Mouse (Mus musculus) liver, postnatal 0 days (tissue): ENCODE measurements around the gene Fibp. TPM values are rescaled to one million over a fixed set of nuclear protein-coding genes. Genes with fewer than 3 reads are reported as not detected.

ENCODE experiments used
- ATAC-seq: fragments of 200-750 bp; cut with Nextera tagmentation; 2 replicates; pipeline ENCODE4 v1.8.0; 2017; ENCODE audit warnings: mild to moderate bottlenecking, moderate library complexity
- DNase-seq: peaks from one replicate; pipeline ENCODE4 v3.0.0-alpha.2; 2016
- H3K27ac ChIP-seq: fragments of 300-500 bp; sonication (generic); 2 replicates; pipeline ENCODE4 v1.5.1; 2014; ENCODE audit warnings: antibody characterized with exemption, moderate library complexity, mild to moderate bottlenecking, low read depth
- H3K27me3 ChIP-seq: fragments of 300-500 bp; sonication (generic); 2 replicates; pipeline ENCODE4 v1.6.1; 2014; ENCODE audit warnings: low read length, control low read depth, mixed read lengths; ENCODE audit not compliant: insufficient read depth
- H3K36me3 ChIP-seq: fragments of 300-500 bp; sonication (generic); replicated peaks from 2 replicates; pipeline ENCODE4 v1.6.1; 2014; ENCODE audit warnings: mild to moderate bottlenecking, control low read depth, low read length, moderate library complexity, mixed read lengths; ENCODE audit not compliant: insufficient read depth
- H3K4me1 ChIP-seq: fragments of 300-500 bp; sonication (generic); 2 replicates; pipeline ENCODE4 v1.6.1; 2014; ENCODE audit warnings: antibody characterized with exemption, mild to moderate bottlenecking, control low read depth; ENCODE audit not compliant: insufficient read depth
- H3K4me2 ChIP-seq: fragments of 300-500 bp; sonication (generic); 2 replicates; pipeline ENCODE4 v1.6.1; 2014; ENCODE audit warnings: low read depth, mild to moderate bottlenecking, low read length, moderate library complexity, mixed read lengths
- H3K4me3 ChIP-seq: fragments of 300-500 bp; sonication (generic); 2 replicates; pipeline ENCODE4 v1.5.1; 2014; ENCODE audit warnings: low read depth, low read length
- H3K9ac ChIP-seq: fragments of 300-500 bp; sonication (generic); replicated peaks from 2 replicates; pipeline ENCODE4 v1.6.1; 2014; ENCODE audit warnings: mild to moderate bottlenecking, moderate library complexity
- H3K9me3 ChIP-seq: fragments of 300-500 bp; sonication (generic); 2 replicates; pipeline ENCODE4 v1.6.1; 2016; ENCODE audit warnings: mild to moderate bottlenecking, control low read depth, low read length, mixed read lengths
- CTCF ChIP-seq: sonication (generic); IDR thresholded peaks from 2 replicates; pipeline ENCODE4 v1.5.1; 2016; ENCODE audit warnings: antibody characterized with exemption, low read depth
- EP300 ChIP-seq: IDR thresholded peaks from 2 replicates; pipeline ENCODE4 v1.6.1; 2016; ENCODE audit warnings: antibody characterized with exemption, low read depth, mild to moderate bottlenecking
- WGBS: fragments of 180-500 bp; shearing (Covaris S2); extraction: QIAGEN DNeasy Blood & Tissue Kit; methylation state at CpG from one replicate; pipeline ENCODE4 v1.1.7; 2014; ENCODE audit not compliant: insufficient replicate concordance; 5-methylcytosine and 5-hydroxymethylcytosine counted together
- polyA plus RNA-seq: library from polyadenylated mRNA; unstranded; fragments of >200 nt; fragmentation: Nextera tagmentation; extraction: Ambion mirVana; gene quantifications from 2 replicates; pipeline ENCODE4 v1.2.1, GENCODE M21; 2015

Fibp gene
- polyA plus RNA-seq, 1 experiment from 2014 or later, result 35.6 TPM

DNA sequence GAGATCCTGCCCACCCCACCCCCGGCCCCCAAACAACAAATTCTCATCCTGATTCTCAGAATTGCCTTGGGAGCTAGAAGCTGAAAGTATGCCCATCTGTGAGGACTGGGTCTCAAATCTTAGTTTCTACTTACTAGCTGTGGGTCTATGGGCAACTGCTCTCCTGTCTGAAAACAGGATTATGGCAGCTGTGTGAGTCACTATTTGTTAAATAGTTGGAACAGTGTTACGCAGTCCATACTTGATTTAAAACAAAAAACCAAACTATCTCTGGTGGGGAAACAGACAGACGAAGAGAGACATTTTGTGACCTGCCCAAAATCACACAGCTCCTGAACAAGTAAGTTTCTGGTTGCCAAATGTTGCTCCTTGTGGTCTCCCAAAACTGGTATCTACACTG lies 10.7 kb upstream of the Fibp start:
- ATAC-seq (no peak), DNase-seq (no peak)
- H3K27me3 ChIP-seq, result peaks cover 57% of the 10 kb centered on the region
- no peak overlapping the region for H3K27ac ChIP-seq
- H3K4me3 ChIP-seq, result no peak overlapping the region
- H3K9ac ChIP-seq, result no peak overlapping the region
- 73% methylated on average over 3 of the region's 3 CpGs for WGBS
- no peak for TF ChIP-seq CTCF
- TF ChIP-seq EP300, result no peak
- peaks cover 23% of the 10 kb centered on the region for H3K4me1 ChIP-seq
- no peaks in the 10 kb centered on the region for H3K36me3 ChIP-seq
- no peaks in the 10 kb centered on the region for H3K9me3 ChIP-seq
- H3K4me2 ChIP-seq, result no peak overlapping the region

DNA sequence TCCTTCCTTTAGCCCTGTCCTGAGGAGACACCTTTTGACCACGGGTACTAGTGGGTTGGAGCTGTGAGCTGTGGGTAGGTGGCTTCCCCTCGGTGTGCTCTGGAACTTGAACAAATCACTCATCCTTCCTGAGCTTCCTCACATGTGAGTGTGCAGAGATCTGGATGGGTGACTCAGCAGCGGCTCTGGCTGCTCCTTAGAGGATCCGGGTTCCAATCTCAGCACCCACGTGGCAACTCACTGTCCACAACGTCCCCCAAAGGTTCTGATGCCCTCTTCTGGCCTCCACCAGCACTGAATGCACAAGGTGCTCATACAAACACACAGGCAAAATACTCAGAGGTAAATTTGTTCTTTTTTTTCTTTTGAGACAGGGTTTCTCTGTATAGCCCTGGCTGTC lies 8.6 kb upstream of the Fibp start:
- Histone ChIP-seq H3K4me1 (peaks cover 28% of the 10 kb centered on the region), H3K9me3 (no peaks in the 10 kb centered on the region), H3K9ac (no peak overlapping the region), H3K27ac (no peak overlapping the region), H3K4me2 (no peak overlapping the region), H3K4me3 (no peak overlapping the region), H3K27me3 (peaks cover 46% of the 10 kb centered on the region), H3K36me3 (no peaks in the 10 kb centered on the region)
- no peak for ATAC-seq
- DNase-seq, result no peak
- WGBS, result 50% methylated on average over 6 of the region's 6 CpGs
- TF ChIP-seq EP300 (no peak), CTCF (no peak)

GRCm38 (mm10) chr19:5455037-5455436 lies 5.4 kb upstream of the Fibp start:
- no peaks in the 10 kb centered on the region for H3K36me3 ChIP-seq
- H3K27me3 ChIP-seq, result peaks cover 19% of the 10 kb centered on the region; the same call in 1 of the 2 replicates
- no peak for TF ChIP-seq CTCF
- TF ChIP-seq EP300, result no peak
- no peaks in the 10 kb centered on the region for H3K9me3 ChIP-seq
- no peak overlapping the region for H3K4me3 ChIP-seq
- H3K27ac ChIP-seq, result no peak overlapping the region
- no peak overlapping the region for H3K9ac ChIP-seq
- peaks cover 25% of the 10 kb centered on the region for H3K4me1 ChIP-seq
- DNase-seq (no peak), ATAC-seq (no peak)
- 0 out of 2 replicates have a peak overlapping the region, but pooled peaks have one; percentile 94 for H3K4me2 ChIP-seq
- WGBS, result 80% methylated on average over 12 of the region's 12 CpGs

- no peak for DNase-seq
- Histone ChIP-seq H3K4me3 (no peak overlapping the region; the same call in 1 of the 2 replicates), H3K27ac (no peak overlapping the region), H3K36me3 (no peaks in the 10 kb centered on the region), H3K9me3 (no peaks in the 10 kb centered on the region), H3K4me1 (peaks cover 26% of the 10 kb centered on the region), H3K9ac (no peak overlapping the region), H3K27me3 (0 out of 2 replicates have a peak, but pooled peaks cover 13% of the 10 kb centered on the region), H3K4me2 (peak overlapping the region; percentile 94)
- ATAC-seq, result no peak
- no peak for TF ChIP-seq CTCF
- TF ChIP-seq EP300, result no peak
- 60% methylated on average over 8 of the region's 8 CpGs for WGBS
These were observed 4.8 kb upstream of the Fibp start for GRCm38 (mm10) chr19:5455568-5455967.

DNA sequence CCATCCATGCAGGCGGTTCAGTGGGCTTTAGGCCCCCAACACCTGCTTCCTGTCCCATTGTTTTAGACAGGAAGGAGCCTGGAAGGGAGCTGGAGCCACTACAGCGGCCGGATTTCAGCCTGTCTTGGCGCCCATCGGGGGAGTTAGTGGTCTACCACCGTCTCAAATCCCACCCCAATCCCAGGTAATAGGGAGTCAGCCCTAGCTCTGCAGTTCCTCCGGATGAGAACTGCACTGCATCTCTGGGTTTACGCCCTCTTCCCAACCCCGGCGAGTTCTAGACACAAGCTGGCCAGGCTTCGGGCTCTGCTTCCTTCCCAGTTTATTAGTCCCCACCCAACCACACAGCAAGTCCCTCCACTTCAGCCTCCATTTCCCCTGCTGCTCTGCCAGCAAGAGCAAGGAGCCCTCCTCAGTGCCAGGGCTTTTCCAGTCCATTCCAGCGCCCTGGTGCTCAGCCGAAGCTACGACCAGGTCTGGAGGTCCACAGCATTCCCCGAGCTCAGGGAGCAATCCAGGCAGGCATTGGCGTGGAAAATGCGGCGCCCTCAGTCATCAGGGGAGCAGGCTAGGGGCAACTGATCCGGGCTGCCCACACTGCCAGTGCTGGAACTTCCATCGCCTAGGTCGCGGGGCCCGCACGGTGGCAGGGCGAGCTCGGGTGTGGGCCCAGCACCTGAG lies 4.0 kb upstream of the Fibp start:
- Histone ChIP-seq H3K9ac (peak overlapping the region; percentile 72), H3K4me3 (peak overlapping the region; percentile 66), H3K4me1 (peaks cover 32% of the 10 kb centered on the region), H3K36me3 (no peaks in the 10 kb centered on the region; the same call in 1 of the 2 replicates), H3K27ac (peak overlapping the region; percentile 76), H3K9me3 (no peaks in the 10 kb centered on the region), H3K4me2 (peak overlapping the region; percentile 94), H3K27me3 (0 out of 2 replicates have a peak, but pooled peaks cover 11% of the 10 kb centered on the region)
- 6% methylated on average over 24 of the region's 26 CpGs for WGBS
- TF ChIP-seq CTCF, result no peak
- no peak for TF ChIP-seq EP300
- ATAC-seq (no peak), DNase-seq (no peak)

DNA sequence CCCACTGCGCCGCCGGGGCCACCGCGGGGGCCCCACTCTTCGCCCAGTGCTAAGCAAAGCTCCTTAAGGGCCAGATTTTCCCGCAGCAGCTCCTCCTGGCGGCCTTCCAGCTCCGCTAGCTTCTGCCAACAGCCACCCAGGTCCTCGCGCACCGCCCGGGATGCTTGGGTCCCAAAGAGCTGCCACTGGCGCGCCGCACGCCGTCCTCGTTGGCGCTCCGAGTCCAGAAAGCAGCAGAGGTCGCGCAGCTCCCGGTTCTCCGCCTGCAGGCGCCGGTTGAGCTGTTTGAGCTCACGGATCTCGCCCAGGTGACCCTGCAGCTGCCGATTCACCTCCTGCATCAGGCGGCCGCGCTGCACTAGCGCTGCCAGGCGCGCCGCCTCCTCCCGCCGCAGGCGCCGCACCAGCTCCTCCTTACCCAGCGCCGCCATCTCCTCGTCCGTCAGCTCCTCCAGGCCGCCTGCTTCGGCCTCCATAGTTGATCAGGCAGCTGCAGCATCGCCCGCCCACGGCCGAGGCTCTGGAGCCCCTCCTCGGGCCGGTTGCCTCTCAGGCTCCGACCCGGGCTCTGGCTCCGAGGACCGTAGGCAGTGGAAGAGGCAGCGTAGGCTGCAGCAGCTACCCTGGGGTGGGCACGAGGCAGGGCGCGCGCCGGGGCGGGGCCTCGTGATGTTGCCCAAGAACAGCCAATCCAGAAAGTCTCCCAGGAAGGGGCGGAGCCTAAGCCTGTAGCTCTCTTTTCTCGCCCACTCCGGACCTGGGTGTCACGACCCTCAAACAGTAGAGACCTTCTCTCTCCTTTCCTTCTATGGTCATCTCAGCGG lies 3.3 kb upstream of the Fibp start:
- ATAC-seq (peak; percentile 82), DNase-seq (peak; percentile 92)
- Histone ChIP-seq H3K27me3 (0 out of 2 replicates have a peak, but pooled peaks cover 8% of the 10 kb centered on the region), H3K4me1 (peaks cover 34% of the 10 kb centered on the region), H3K9me3 (no peaks in the 10 kb centered on the region), H3K36me3 (peaks cover 5% of the 10 kb centered on the region; the same call in 1 of the 2 replicates), H3K9ac (peak overlapping the region; percentile 72), H3K4me2 (peak overlapping the region; percentile 94), H3K4me3 (peak overlapping the region; percentile 66), H3K27ac (peak overlapping the region; percentile 76)
- TF ChIP-seq EP300, result no peak
- TF ChIP-seq CTCF, result peak; percentile 23
- under 1% methylated on average over 64 of the region's 70 CpGs for WGBS
